Mouse (Mus musculus): Measurements from ENCODE around the gene Rhox2b.
"Not testable (repeated sequence)": the region's sequence is repeated elsewhere in the genome, so short reads cannot be mapped to it uniquely, and the experiment has no call there.

GRCm38 (mm10) chrX:37432194-37432593, 20.3 kb downstream of the Rhox2b start, which contains the start of gene Rhox4b:
- TF ChIP-seq CTCF (IDR thresholded peaks at IDR 0.05; ENCODE audit: low read depth, low read length); POLR2A (IDR thresholded peaks at IDR 0.05; ENCODE audit: borderline replicate concordance, low read depth, low read length): not testable (repeated sequence)

Measured in bone marrow macrophage, adult 2 months (primary cell).